9 mouse cellular contexts compared by ENCODE assay signal in genomic region chr7:98082376-98082775, GRCm38 (mm10). TPM values are rescaled to one million over a fixed set of nuclear protein-coding genes. Genes with fewer than 3 reads are reported as not detected.
A peak's percentile ranks its signal among the peaks of the same experiment; 100 is the strongest.
DNase-seq lines count a peak whose midpoint lies in the region; ATAC-seq and TF ChIP-seq lines count a peak whose summit lies in the region.
"Had no signal": no experiment of that assay in that cellular context is flagged by ENCODE, and none has a peak within 500 bp of the region (broad histone marks: within the 10 kb centered on the region; RNA-seq: fewer than 3 reads in every experiment).

No protein-coding gene starts in this region.

- H3K4me3 ChIP-seq in lung, embryonic 15.5 days = no peak overlapping the region
- no peak overlapping the region for H3K4me3 ChIP-seq in forebrain, embryonic 11.5 days (ENCODE audit: low read depth, low read length)
- H3K4me3 ChIP-seq in liver, postnatal 0 days (ENCODE audit: low read depth, low read length) = no peak overlapping the region
- no peak overlapping the region for H3K4me3 ChIP-seq in thymus, adult 2 months (ENCODE audit: control insufficient read depth, insufficient read depth, low read length)

- ATAC-seq in lung, embryonic 15.5 days (ENCODE audit: borderline replicate concordance, extremely low read depth, low FRiP score, low TSS enrichment) = no peak
- ATAC-seq in forebrain, embryonic 11.5 days (replicated peaks; ENCODE audit: low FRiP score) = peak; percentile 66
- ATAC-seq in liver, postnatal 0 days = no peak

- no peak for TF ChIP-seq POLR2A in thymus, adult 2 months (IDR thresholded peaks at IDR 0.05; ENCODE audit: control insufficient read depth, extremely low read depth, insufficient read depth, low read length, poor library complexity)

- peaks cover 35% of the 10 kb centered on the region for H3K4me1 ChIP-seq in lung, embryonic 15.5 days
- H3K4me1 ChIP-seq in forebrain, embryonic 11.5 days (replicated peaks; ENCODE audit: control insufficient read depth, insufficient read depth, low read length) = no peaks in the 10 kb centered on the region; the same call in 1 of the 2 replicates
- H3K4me1 ChIP-seq in liver, postnatal 0 days (ENCODE audit: insufficient read depth) = peaks cover 5% of the 10 kb centered on the region
- H3K4me1 ChIP-seq in thymus, adult 2 months (replicated peaks; ENCODE audit: control insufficient read depth, insufficient read depth, low read length) = no peaks in the 10 kb centered on the region

- no peaks in the 10 kb centered on the region for H3K27me3 ChIP-seq in lung, embryonic 15.5 days
- H3K27me3 ChIP-seq in forebrain, embryonic 11.5 days (ENCODE audit: control insufficient read depth, insufficient read depth, low read length) = no peaks in the 10 kb centered on the region
- H3K27me3 ChIP-seq in liver, postnatal 0 days (ENCODE audit: insufficient read depth, low read length) = no peaks in the 10 kb centered on the region
- no peaks in the 10 kb centered on the region for H3K27me3 ChIP-seq in thymus, adult 2 months (ENCODE audit: control insufficient read depth, insufficient read depth, low read length)

- H3K9me3 ChIP-seq in lung, embryonic 15.5 days = no peaks in the 10 kb centered on the region
- no peaks in the 10 kb centered on the region for H3K9me3 ChIP-seq in forebrain, embryonic 11.5 days (ENCODE audit: control insufficient read depth, low read length)
- H3K9me3 ChIP-seq in liver, postnatal 0 days (ENCODE audit: low read length) = no peaks in the 10 kb centered on the region

- no peak for DNase-seq in lung, adult 18-20 months
- peak; percentile 44 for DNase-seq in embryo, embryonic 10 days (ENCODE audit: low spot score)
- no peak for DNase-seq in forebrain, embryonic 11.5 days (ENCODE audit: low spot score)
- peak; percentile 43 for DNase-seq in liver, postnatal 0 days
- no peak for DNase-seq in layer of hippocampus, adult 18-20 months (ENCODE audit: low spot score in 2 of 2)
- no peak for DNase-seq in thymus, adult 2 months
- DNase-seq: heart, postnatal 36 days; thymus, postnatal 4 days had no signal

- no peak overlapping the region for H3K9ac ChIP-seq in lung, embryonic 15.5 days
- no peak overlapping the region for H3K9ac ChIP-seq in forebrain, embryonic 11.5 days (ENCODE audit: low read length)
- no peak overlapping the region for H3K9ac ChIP-seq in liver, postnatal 0 days (replicated peaks)

- TF ChIP-seq CTCF in liver, postnatal 0 days (IDR thresholded peaks at IDR 0.05; ENCODE audit: low read depth) = no peak
- no peak for TF ChIP-seq CTCF in thymus, adult 2 months (IDR thresholded peaks at IDR 0.05; ENCODE audit: borderline replicate concordance, control insufficient read depth, extremely low read depth, insufficient read depth, low read length, poor library complexity)

- H3K27ac ChIP-seq in lung, embryonic 15.5 days = no peak overlapping the region
- no peak overlapping the region for H3K27ac ChIP-seq in forebrain, embryonic 11.5 days (ENCODE audit: low read depth, low read length)
- peak overlapping the region; percentile 16; the same call in 1 of the 2 replicates for H3K27ac ChIP-seq in liver, postnatal 0 days (ENCODE audit: low read depth)
- H3K27ac ChIP-seq in thymus, adult 2 months (ENCODE audit: control insufficient read depth, insufficient read depth, low read length) = no peak overlapping the region

- H3K4me2 ChIP-seq in lung, embryonic 15.5 days = peak overlapping the region; percentile 2; the same call in 1 of the 2 replicates
- H3K4me2 ChIP-seq in forebrain, embryonic 11.5 days (ENCODE audit: low read depth, low read length, severe bottlenecking) = no peak overlapping the region
- peak overlapping the region; percentile 44 for H3K4me2 ChIP-seq in liver, postnatal 0 days (ENCODE audit: low read depth, low read length)

- TF ChIP-seq EP300 in liver, postnatal 0 days (IDR thresholded peaks at IDR 0.05; ENCODE audit: low read depth) = no peak

- H3K36me3 ChIP-seq in lung, embryonic 15.5 days = no peaks in the 10 kb centered on the region
- H3K36me3 ChIP-seq in forebrain, embryonic 11.5 days (ENCODE audit: control insufficient read depth, insufficient read depth, low read length) = no peaks in the 10 kb centered on the region
- peaks cover 26% of the 10 kb centered on the region for H3K36me3 ChIP-seq in liver, postnatal 0 days (replicated peaks; ENCODE audit: insufficient read depth, low read length)
- H3K36me3 ChIP-seq in thymus, adult 2 months (ENCODE audit: control insufficient read depth, insufficient read depth, low read length) = no peaks in the 10 kb centered on the region

- 33% methylated on average over 5 of the region's 5 CpGs for WGBS in lung, embryonic 15.5 days
- WGBS in forebrain, embryonic 11.5 days = 23% methylated on average over 5 of the region's 5 CpGs
- 23% methylated on average over 5 of the region's 5 CpGs for WGBS in liver, postnatal 0 days (ENCODE audit: insufficient replicate concordance)
- 52% methylated on average over 5 of the region's 5 CpGs for WGBS in thymus, adult 2 months

RNA-seq across cellular contexts. Expression of gene Myo7a, which starts 36.9 kb away (rescaled TPM):
- polyA plus RNA-seq in lung, embryonic 15.5 days (2015; fragmentation: Nextera tagmentation; extraction: Ambion mirVana) = 11.6 and 12.9 TPM in 2 replicates
- 18.1 and 19.1 TPM in 2 replicates for polyA plus RNA-seq in forebrain, embryonic 11.5 days (2014; fragmentation: Nextera tagmentation; extraction: Ambion mirVana)
- polyA plus RNA-seq in liver, postnatal 0 days (2015; fragmentation: Nextera tagmentation; extraction: Ambion mirVana) = 6.5 and 7.6 TPM in 2 replicates
- 10 to 100 TPM; 10.0 to 14.5 TPM for total RNA-seq in layer of hippocampus, adult 18-20 months (2021)
- polyA plus RNA-seq in thymus, adult 2 months (2012; rRNA removed) = 8.0 and 10.1 TPM in 2 replicates

Comparison
In these comparisons a context has a peak if more than half of its experiments do, and no peak if none do; other contexts are left out.
1. DNase-seq: peak in embryo, embryonic 10 days (single experiment) and liver, postnatal 0 days (single experiment); none in lung, adult 18-20 months (0 of 2), forebrain, embryonic 11.5 days (single experiment), layer of hippocampus, adult 18-20 months (0 of 2) and thymus, adult 2 months (single experiment).